Mouse (Mus musculus) lung, postnatal 0 days (tissue): Measurements from ENCODE around the gene Krt87.
A peak's percentile ranks its signal among the peaks of the same experiment; 100 is the strongest.

Source experiments
- CTCF ChIP-seq: IDR thresholded peaks from 2 replicates; pipeline ENCODE4 v1.5.1; 2016; ENCODE audit warnings: antibody characterized with exemption, mild to moderate bottlenecking
- EP300 ChIP-seq: IDR thresholded peaks from 2 replicates; pipeline ENCODE4 v1.6.1; 2016; ENCODE audit warnings: antibody characterized with exemption, mild to moderate bottlenecking, control low read depth

DNA sequence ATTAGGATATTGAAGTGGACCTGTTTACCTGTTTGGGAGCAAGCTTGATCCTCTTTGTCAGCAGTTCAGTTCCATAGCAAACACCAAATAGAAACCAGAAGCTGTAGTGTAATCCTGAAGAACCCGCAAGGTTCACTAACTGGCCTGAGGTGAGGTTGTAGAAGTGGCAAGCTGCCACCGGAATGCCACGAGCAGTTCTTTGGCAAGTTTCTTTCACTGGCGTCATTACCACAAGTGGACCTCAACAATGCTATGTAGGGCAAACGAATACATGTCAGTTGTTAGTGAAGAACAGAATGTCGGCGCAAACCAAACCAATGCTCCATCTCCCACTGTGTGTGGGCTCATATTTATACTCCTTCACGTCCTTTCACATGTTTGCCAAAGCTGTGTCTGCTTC, 40.3 kb downstream of the Krt87 start:
- peak; percentile 41 for TF ChIP-seq EP300
- no peak for TF ChIP-seq CTCF
